Mouse (Mus musculus): ENCODE results near the gene Rbmx.
A peak's percentile ranks its signal among the peaks of the same experiment; 100 is the strongest.

Gene Rbmx

DNA sequence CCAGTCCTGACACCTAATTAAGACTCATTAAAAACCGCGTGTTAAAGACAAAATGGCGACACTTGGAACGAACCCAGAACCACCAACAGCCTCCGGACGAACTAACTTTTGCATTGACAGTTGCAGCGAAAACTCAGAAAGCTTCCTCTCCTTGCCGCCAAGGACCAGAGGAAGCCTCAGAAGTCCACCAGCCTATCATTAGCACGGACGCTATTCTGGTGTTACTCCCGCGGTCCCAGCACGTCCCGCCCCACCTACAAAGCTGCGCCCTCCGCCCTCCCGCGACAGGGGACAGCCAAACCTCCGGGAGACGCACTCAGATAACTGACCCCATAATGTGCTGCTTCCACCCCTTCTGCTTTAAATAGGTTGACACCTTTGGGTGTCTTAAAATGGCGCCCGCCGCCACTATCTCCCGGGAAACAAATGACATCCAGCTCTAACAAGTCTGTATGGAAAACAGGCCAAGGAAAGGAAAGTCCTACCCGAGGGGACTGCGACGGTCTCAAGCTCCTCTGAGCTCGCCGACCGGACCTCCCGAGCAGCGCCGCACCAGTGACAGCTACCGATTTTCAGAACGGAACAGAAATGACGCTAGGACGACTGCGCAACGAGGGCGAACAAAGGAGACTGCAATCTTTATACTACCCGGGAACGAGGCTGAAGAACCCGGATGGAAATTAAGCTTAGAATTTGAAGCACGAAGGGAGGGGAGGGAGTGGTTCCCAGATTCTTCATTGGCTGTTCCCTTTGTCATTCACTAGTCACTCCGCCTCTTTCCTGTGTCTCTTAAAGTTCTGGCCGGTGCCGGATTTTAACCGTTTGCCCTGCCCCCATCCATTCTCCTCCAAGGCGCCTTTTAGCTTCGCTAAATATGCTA is at the start of gene Rbmx:
Gene Rbmx, minus strand, starts transcription at position 670 of the 880 bp plus-strand sequence.
- peak; percentile 100 for ATAC-seq (ENCODE audit: low TSS enrichment)

GRCm38 (mm10) chrX:57433897-57434296 is 41.1 kb upstream of the Rbmx start:
- ATAC-seq (ENCODE audit: low TSS enrichment): no peak

GRCm38 (mm10) chrX:57431610-57432009 is 38.8 kb upstream of the Rbmx start:
- ATAC-seq (ENCODE audit: low TSS enrichment): no peak

DNA sequence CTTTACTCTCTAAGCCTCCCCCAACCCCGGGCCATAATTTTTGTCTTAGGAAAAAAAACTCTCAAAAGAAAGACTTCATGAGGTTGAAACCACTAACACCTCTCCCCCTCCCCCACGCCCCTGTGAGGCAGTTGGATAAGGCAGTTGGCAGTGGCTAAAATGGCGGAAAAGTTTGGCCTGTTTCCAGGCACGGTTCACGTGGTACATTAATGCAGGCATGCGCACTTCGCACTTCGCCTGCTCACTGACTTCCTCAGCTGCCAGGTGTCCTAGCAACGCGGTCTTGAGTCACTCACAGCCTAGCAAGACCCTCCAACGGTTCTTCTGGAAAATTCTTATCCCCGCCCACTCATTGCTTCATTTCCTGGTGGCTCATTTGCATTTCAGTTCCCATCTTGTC is 15.9 kb upstream of the Rbmx start, which contains the start of gene Gm364:
Gene Gm364, plus strand, starts transcription at position 386 of the 400 bp plus-strand sequence.
- no peak for ATAC-seq (ENCODE audit: low TSS enrichment)

DNA sequence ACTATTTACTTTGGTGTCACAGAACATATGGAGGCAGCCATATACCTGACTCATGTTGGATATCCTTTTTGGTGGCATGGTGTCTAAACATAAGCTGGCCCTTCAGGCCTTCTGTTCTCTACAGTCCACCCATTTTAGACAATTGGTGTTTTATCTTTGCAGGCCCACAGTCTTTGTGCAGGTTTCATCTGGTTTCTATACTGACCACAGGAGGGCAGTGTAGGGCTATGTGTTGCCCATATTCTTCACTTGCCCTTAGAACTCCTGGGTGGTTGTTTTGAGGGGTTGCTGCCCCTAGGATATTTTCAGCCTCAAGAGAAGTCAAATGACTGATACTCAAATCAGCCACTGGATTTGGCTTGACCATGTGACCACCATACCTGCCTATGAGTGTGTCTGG is 10.8 kb upstream of the Rbmx start:
- peak; percentile 55; the same call in 1 of the 2 replicates for ATAC-seq (ENCODE audit: low TSS enrichment)

DNA sequence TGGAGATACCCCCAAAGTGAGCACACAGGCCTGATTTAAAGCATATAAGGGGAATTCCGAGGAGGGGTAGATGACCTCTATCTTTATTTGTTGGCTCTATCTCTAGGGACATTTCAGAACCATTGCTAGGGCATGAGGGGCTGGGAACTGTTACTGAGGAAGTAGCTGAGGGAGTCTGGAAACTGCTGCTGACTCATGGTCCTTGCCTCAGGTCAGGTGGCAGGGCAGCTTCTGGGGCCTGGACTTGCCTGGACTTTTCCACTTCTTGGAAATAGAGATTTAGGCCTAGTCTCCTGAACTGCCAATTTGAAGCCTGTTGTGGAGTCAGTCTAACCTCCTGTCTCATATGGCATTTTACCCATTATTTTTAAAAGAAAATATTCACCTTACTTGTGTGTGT is 8.6 kb upstream of the Rbmx start:
- no peak for ATAC-seq (ENCODE audit: low TSS enrichment)

- ATAC-seq (ENCODE audit: low TSS enrichment): 0 out of 2 replicates have a peak, but pooled peaks have one; percentile 36
Observed at GRCm38 (mm10) chrX:57393412-57393811, 576 bp upstream of the Rbmx start.

GRCm38 (mm10) chrX:57380915-57381314 is 11.9 kb downstream of the Rbmx start:
- ATAC-seq (ENCODE audit: low TSS enrichment): no peak

DNA sequence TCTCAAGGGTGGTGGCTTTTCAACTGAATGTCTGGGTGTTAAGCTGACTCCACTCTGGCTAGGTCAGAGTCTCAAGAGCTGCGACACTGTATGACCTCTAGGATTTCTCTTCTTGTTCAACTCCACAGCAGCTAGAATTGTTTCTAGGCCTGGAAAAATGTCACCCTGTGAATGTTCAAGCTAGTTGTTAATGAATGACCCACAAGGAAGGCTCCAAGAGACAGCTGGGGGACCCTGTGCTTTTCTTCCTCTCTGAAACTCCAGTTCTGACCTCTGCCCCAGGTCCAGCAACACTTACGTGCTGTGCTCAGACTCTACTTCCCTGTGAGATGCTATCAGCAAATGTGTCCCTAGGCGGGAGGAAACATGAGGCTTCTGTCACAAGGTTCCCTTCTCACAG is 14.3 kb downstream of the Rbmx start:
- no peak for ATAC-seq (ENCODE audit: low TSS enrichment)

DNA sequence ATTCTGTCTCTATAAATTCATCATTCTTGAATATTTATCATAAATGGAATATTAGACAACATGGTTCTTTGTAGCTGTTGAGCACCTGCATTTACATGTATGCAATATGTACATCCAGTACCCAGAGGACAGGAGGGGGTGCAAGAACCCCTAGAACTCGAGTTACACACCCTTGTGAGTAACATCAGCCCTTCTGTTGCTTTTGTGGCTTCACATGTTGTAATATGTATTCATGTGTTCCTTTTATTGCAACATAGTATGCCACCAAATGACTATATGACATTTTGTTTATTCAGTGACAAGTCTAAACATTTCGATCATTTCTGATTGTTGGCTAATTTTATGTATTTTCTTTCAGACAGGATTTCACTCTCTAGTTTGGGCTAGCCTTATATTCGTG is 15.7 kb downstream of the Rbmx start:
- ATAC-seq (ENCODE audit: low TSS enrichment): no peak

DNA sequence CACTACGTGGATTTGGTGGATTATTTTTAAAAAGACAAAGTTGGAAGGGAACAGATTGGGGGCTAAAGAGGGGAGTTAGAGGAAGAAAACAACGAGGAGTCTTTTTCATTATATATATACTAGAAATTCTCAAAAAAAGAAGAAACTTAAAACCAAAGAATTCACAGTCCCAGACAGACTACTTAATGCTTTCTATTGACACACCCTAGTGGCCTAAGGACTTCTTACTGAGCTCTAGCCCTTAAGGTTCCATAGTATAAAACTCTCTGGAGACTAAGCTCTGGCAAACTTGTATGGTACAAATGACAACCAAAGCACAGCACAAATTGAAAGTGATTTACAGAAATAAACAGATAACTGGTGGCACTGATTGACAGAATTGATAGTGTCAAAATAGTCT is 18.8 kb downstream of the Rbmx start:
- no peak for ATAC-seq (ENCODE audit: low TSS enrichment)

DNA sequence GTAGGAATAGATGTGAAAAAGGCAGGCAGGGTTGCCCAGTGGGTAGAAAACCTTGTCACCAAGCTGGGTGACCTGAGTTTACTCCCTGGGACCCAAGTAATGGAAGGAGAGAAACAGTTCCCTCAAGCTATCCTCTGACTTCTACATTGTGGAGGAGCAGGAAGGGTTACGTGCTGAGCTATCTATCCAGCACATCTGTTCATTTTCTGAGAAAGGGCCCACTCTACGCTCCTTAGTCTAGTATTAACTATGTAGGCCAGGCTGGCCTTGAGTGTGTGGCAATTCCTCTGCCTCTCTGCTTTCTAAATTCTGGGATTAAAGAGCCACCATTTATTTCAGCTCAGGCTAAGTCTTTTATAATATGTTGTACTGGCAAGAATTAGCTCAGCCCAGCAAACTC is 19.3 kb downstream of the Rbmx start:
- ATAC-seq (ENCODE audit: low TSS enrichment): no peak

GRCm38 (mm10) chrX:57372965-57373364 is 19.9 kb downstream of the Rbmx start:
- no peak for ATAC-seq (ENCODE audit: low TSS enrichment)

DNA sequence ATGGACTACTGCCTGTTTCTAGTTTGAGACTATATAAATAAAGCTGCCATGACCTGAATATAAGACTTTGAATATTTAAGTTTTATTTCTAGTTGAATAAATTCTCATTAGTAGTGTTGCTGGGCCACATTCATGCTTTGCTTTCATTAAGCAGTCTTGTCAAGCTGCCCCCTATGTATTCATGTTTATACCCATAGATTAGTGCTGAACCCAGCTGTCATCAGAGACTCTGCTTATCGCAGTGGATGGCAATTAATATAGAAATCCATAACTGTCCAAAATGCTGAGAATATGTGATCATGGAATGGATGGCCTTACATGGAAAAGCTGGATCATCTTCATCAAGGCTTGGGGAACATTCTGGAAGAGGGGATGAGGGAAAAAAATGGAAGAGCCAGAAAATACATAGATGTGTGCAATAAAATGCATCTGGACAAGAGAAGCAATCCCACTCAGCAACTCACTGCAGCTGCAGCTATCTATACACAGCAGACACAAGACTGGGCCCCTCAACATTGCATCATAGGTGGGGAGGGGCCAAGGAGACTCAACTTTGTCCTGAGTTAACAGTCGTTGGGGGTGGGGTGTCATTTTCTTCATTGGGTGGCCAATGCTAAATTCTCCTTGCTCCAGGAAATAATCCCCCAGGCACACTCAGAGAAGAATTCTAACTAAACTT is 27.8 kb downstream of the Rbmx start:
- no peak for ATAC-seq (ENCODE audit: low TSS enrichment)

DNA sequence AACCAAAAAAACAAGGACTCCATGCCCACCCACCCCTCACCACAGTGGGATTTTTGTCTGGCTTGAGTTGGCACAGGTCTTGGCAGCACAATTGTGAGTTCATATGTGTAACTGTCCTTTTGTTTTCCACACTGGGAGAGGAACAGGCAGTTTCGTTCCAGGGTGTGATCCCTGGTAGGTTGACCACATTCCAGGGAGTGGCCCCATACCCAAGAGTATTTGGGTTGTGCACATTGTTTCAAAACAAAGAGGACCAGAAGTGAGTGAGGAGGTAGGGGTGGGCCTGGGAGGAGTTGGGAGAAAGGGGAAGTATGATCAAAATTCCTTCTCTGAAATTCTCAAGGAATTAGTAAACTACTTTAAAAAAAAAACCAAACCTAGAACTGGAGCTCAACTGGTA is 33.5 kb downstream of the Rbmx start:
- ATAC-seq (ENCODE audit: low TSS enrichment): no peak

DNA sequence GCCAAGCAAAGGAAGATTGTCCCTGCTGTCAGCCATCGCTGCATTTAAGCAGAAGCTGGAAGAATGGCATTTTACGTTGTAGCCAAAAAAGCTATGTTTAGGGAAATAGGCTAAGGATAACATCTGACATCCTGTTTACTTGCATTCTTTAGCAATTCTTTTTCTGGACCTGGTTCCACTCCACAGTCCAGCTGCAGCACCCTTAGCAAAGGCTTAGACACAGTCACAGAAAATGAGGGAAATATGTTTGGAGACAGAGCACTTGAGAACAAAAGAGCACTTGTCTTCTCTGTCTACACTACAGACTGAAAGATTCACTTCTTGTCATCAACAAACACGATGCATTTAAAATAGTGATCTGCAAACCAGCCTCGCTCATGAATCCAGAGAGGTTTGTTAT is 53.6 kb downstream of the Rbmx start:
- no peak for ATAC-seq (ENCODE audit: low TSS enrichment)

GRCm38 (mm10) chrX:57338371-57339211 is 54.2 kb downstream of the Rbmx start, which contains the start of gene Arhgef6:
Gene Arhgef6, minus strand, starts transcription at chrX:57338729.
- ATAC-seq (ENCODE audit: low TSS enrichment): peak; percentile 23; the same call in 1 of the 2 replicates

DNA sequence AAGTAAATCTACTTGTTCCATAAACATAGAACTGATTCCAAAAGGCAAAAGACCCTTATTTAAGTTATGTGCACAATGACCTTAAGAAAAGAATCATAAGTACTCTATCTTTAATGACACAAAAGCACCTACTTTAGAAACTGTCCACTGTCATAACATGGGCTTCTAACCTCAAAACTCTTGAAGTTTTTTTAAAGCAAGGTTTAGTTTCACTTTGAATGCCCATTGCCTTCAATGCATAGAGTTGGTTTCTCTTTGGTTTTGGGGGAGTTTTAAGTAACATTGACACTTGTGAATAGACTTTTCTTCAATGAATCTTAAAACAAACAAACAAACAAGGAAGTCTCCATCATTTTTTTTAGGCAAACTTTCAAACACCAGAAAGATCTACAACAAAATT is 55.3 kb downstream of the Rbmx start:
- ATAC-seq (ENCODE audit: low TSS enrichment): no peak

DNA sequence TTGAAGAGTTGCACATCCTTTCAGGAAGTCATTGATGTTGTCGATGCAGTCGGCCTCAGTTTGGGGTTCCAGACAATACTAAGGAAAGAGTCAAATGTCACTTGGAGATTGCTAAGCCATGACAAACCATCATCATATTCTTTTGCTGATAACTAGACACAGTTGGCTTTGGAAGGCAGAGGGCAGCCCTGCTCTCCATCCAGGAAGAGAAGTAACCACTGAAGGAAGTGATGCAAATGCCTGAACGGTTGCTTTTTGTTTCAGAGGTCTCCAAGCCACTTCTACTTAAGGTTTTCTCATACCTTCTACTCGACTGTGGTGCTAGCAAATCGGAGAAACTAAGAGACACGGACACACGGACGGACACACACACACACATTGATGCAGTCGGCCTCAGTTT is 55.9 kb downstream of the Rbmx start:
- ATAC-seq (ENCODE audit: low TSS enrichment): no peak

DNA sequence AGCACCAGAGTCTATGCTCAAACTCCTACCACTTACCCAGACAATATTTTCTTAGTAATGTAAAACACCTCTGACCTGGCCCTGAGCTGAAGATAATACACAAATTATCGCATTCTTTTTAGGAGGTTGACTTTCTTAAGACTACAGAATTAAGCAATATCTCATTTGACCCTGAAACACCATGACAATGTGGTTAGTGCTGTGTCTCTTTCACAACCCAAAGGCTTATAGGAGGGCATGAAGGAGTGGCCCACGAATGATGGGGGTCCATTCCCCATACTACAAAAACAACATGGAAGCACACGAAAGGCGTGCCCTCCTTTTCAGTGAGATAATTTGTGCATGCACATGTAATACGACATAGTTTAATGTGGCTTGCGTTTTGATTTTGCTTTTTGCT is 57.5 kb downstream of the Rbmx start:
- ATAC-seq (ENCODE audit: low TSS enrichment): no peak
